Mouse (Mus musculus) spleen, adult 2 months (tissue): ENCODE measurements around the gene Fhdc1.

Experiments used
- CTCF ChIP-seq: fragments of 200-500 bp; IDR thresholded peaks from 2 replicates; pipeline ENCODE4 v1.5.1; 2011; ENCODE audit warnings: mild to moderate bottlenecking, inconsistent platforms; ENCODE audit not compliant: insufficient read depth, insufficient read length, insufficient replicate concordance; ENCODE audit errors: extremely low read depth
- POLR2A ChIP-seq: fragments of 200-500 bp; IDR thresholded peaks from 2 replicates; pipeline ENCODE4 v1.6.1; 2011; ENCODE audit warnings: low read depth, low read length, inconsistent platforms

- TF ChIP-seq POLR2A = no peak
- TF ChIP-seq CTCF = no peak
Observed at GRCm38 (mm10) chr3:84435288-84436043, 44.8 kb downstream of the Fhdc1 start.
